Mouse (Mus musculus) heart, adult 11 months (tissue): ENCODE results near the gene Gm7694.

Experiments used
- DNase-seq: peaks from one replicate; pipeline ENCODE4 v3.0.0; 2022

Gene Gm7694

GRCm38 (mm10) chr1:170306232-170306631 lies at the start of gene Gm7694:
Gene Gm7694, minus strand, starts transcription at chr1:170306332.
- peak; percentile 58 for DNase-seq

GRCm38 (mm10) chr1:170353335-170353734 lies 47.2 kb upstream of the Gm7694 start:
- DNase-seq, result no peak

- DNase-seq, result peak; percentile 69
These were observed 44.9 kb upstream of the Gm7694 start for GRCm38 (mm10) chr1:170351080-170351479.

- peak; percentile 94 for DNase-seq
These were observed 40.1 kb upstream of the Gm7694 start for GRCm38 (mm10) chr1:170346266-170346665.

- peak; percentile 45 for DNase-seq
These were observed 37.8 kb upstream of the Gm7694 start for GRCm38 (mm10) chr1:170343906-170344305.

- peak; percentile 82 for DNase-seq
These were observed 36.9 kb upstream of the Gm7694 start for GRCm38 (mm10) chr1:170343081-170343480.

GRCm38 (mm10) chr1:170339943-170340342 lies 33.8 kb upstream of the Gm7694 start:
- DNase-seq, result no peak

- DNase-seq, result no peak
These were observed 26.6 kb upstream of the Gm7694 start for GRCm38 (mm10) chr1:170332775-170333174.

- DNase-seq, result no peak
These were observed 25.8 kb upstream of the Gm7694 start for GRCm38 (mm10) chr1:170331926-170332325.

- DNase-seq, result no peak
These were observed 19.1 kb upstream of the Gm7694 start for GRCm38 (mm10) chr1:170325277-170325676.

- DNase-seq, result no peak
These were observed 18.2 kb upstream of the Gm7694 start for GRCm38 (mm10) chr1:170324312-170324711.

GRCm38 (mm10) chr1:170323001-170323400 lies 16.9 kb upstream of the Gm7694 start:
- DNase-seq, result no peak

- no peak for DNase-seq
These were observed 15.9 kb upstream of the Gm7694 start for GRCm38 (mm10) chr1:170322046-170322445.

GRCm38 (mm10) chr1:170311431-170311830 lies 5.3 kb upstream of the Gm7694 start:
- DNase-seq, result peak; percentile 74

GRCm38 (mm10) chr1:170308503-170308902 lies 2.4 kb upstream of the Gm7694 start, which contains the start of gene Spata46:
Gene Spata46, plus strand, starts transcription at chr1:170308803.
- no peak for DNase-seq

GRCm38 (mm10) chr1:170305002-170305401 lies 1.1 kb downstream of the Gm7694 start:
- peak; percentile 44 for DNase-seq

- DNase-seq, result peak; percentile 63
These were observed 3.0 kb downstream of the Gm7694 start for GRCm38 (mm10) chr1:170303103-170303502.

- DNase-seq, result peak; percentile 76
These were observed 3.7 kb downstream of the Gm7694 start for GRCm38 (mm10) chr1:170302456-170302855.

- DNase-seq, result peak; percentile 75
These were observed 4.4 kb downstream of the Gm7694 start for GRCm38 (mm10) chr1:170301686-170302085.

- DNase-seq, result peak; percentile 55
These were observed 6.6 kb downstream of the Gm7694 start for GRCm38 (mm10) chr1:170299496-170299895.

GRCm38 (mm10) chr1:170294786-170295570 lies 11.2 kb downstream of the Gm7694 start:
- DNase-seq, result no peak

- no peak for DNase-seq
These were observed 12.9 kb downstream of the Gm7694 start for GRCm38 (mm10) chr1:170293257-170293656.

- no peak for DNase-seq
These were observed 13.7 kb downstream of the Gm7694 start for GRCm38 (mm10) chr1:170292239-170292951.
